Mouse (Mus musculus): ENCODE measurements at regions not wholly inside any gene's neighbourhood (a gene's known extent, or its start where the extent isn't known, plus 50 kb on each side); places are given as distances from the start of the nearest gene placed in this dataset.

- TF ChIP-seq POLR2A (IDR thresholded peaks at IDR 0.05; ENCODE audit: insufficient read depth, low read length) (no peak), CTCF (IDR thresholded peaks at IDR 0.05; ENCODE audit: low read depth, low read length) (no peak)
Observed at GRCm38 (mm10) chr15:41352129-41352528, 1218.0 kb downstream of the 9330182O14Rik start.

All from ES-Bruce4 (cell line).